Mouse (Mus musculus) ovary, postnatal 10 days (tissue): Measurements from ENCODE around the gene Tnfsfm13.
"Not testable (repeated sequence)": the region's sequence is repeated elsewhere in the genome, so short reads cannot be mapped to it uniquely, and the experiment has no call there.

Experiments used
- DNase-seq: peaks from one replicate; pipeline ENCODE4 v3.0.0; 2022; ENCODE audit warnings: low spot score

The Tnfsfm13 gene

DNA sequence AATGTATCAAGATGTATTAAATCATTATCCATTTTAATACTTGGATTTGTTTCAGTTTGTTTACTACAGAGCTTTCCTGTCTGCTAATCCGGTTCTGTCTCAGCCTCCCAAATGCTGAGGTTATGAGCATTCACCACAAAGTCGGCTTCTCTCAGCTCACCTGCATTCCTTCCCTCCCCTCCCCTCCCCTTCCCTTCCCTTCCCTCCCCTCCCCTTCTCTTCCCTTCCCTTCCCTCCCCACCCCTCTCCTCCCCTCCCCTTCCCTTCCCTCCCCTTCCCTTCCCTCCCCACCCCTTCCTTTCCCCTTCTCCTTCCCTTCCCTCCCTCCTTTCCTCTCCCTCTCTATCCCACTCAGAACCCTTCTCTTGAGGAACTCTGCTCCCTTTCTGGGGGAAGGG, 8.7 kb upstream of the Tnfsfm13 start:
- no peak for DNase-seq

DNA sequence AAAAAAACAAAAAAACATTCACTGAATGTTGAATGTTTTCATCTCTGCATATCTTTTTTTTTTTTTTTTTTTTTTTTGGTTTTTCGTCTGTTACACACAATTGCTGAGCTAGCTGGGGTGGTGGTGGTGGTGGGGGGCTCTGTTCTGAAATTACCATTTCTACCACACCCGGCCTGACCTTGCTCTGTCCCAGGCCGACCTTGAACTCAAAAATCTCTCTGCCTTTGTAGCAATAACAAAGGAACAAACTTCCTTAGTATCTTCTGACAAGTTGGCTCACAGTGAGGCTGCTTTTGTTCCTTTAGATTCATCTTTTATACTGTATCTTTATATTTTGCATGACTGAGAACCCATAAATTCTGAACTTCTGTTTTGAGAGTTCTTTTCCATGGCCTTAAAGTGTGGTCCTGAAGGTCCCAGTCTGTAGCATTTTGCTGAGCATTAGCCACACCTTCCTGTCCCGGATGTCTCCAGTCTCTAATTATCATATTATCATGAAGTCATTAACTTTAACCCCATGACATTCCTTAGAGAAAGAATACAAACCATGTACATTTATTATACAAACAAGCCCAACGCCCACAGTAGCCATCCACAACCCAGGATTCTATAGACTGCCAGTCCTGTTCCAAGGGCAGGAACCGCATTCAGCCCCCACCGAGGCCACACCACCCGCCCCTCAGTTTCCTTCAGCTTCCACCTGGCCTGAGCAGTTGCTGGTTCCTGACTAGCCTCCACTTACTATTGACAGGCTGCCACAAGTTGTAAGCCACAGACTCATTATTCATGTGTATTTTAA, 8.1 kb upstream of the Tnfsfm13 start:
- DNase-seq: no peak

DNA sequence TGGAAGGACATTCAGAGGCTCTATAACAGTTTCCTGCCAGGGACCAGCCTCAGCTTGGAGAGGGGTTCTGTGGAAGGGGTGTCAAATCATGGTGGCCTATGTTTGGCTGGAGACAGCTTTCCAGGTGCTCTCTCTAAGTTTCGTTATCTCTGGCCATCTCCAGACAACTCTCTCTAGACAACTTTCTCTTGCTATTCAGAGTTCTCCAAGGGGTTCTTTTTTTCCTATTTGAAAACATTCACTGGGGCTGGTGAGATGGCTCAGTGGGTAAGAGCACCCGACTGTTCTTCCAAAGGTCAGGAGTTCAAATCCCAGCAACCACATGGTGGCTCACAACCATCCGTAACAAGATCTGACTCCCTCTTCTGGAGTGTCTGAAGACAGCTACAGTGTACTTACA, 7.5 kb upstream of the Tnfsfm13 start:
- DNase-seq: not testable (repeated sequence)

DNA sequence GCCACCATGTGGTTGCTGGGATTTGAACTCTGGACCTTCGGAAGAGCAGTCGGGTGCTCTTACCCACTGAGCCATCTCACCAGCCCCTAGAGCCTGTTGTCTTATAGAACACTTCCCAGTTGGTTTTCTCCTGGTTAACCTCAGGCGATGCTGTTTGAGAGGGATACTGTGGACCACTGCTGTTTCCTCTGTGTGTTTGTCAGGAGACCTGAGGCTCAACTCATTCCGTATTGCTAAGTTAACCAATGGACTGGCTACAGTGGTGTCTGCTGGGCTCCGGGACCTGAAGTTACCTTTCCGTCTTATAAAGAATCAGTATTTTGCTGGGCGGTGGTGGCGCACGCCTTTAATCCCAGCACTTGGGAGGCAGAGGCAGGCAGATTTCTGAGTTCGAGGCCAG, 7.0 kb upstream of the Tnfsfm13 start:
- not testable (repeated sequence) for DNase-seq

DNA sequence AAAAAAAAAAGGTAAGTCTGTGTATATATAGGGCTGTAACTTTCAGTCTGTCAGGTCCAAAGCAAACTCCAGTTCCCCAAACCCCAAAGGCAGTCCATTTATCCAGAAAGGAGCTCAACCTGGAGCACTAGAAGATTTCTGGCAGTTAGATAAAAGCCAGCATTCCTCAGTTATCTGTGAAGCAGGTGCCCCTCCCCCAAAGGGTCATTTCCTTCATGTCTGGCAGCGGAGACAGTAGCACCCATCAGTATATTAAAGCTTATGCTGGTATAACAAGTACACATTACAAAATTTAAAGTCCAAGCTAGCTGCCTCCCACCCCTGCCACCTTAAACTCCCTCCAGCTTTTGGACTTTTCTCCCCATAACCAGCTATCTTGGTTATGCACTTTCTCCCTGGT, 3.7 kb upstream of the Tnfsfm13 start:
- no peak for DNase-seq

DNA sequence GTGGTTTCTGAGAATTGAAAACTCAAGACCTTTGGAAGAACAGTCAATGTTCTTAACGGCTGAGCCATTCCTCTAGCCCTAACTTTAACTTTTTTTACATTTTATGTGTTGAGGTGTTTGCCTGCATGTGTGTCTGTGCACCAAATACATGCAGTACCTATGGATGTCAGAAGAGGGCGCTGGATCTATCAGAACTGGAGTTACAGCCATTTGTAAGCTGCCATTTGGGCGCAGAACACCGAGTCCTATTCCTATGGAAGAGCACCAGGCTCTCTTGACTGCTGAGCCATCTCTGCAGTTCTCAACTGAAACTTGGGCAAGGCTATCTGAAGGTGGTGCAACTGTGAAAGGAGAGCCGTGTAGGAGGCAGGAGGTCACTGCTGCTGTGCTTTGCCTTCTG, 2.7 kb upstream of the Tnfsfm13 start:
- no peak for DNase-seq

DNA sequence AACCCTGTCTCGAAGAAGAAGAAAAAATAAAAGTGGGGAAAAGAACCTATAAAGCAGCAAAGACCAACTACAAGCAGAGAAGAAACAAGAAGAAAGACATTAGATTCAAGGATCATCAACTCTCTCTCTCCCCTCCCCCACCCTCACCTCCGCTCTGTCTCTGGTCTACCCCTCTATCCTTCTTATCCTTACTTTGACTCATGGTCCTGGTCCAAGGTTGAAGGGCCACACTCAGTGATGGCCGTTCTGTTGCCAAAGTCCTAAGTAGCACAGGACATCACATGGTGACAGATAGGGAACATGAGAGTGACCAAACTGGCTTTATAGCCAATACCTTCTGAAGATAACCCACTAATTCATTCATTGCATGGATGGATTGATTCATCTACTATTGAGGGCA, 1.5 kb upstream of the Tnfsfm13 start:
- no peak for DNase-seq

DNA sequence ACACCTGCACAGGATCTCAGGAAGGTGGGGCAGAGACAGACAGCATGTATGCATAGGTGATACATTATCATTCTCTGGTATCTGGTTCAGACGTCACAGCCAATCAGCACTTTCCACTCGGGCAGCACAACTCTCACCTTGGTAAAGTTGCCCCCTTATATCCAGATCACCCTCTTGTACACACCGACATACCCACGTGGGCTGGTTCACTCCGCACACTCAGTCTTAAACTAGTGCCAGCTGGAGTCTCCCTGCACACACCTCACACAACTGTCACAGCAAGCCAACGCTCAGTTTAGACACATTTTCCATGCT, 895 bp downstream of the Tnfsfm13 start:
- DNase-seq: no peak

DNA sequence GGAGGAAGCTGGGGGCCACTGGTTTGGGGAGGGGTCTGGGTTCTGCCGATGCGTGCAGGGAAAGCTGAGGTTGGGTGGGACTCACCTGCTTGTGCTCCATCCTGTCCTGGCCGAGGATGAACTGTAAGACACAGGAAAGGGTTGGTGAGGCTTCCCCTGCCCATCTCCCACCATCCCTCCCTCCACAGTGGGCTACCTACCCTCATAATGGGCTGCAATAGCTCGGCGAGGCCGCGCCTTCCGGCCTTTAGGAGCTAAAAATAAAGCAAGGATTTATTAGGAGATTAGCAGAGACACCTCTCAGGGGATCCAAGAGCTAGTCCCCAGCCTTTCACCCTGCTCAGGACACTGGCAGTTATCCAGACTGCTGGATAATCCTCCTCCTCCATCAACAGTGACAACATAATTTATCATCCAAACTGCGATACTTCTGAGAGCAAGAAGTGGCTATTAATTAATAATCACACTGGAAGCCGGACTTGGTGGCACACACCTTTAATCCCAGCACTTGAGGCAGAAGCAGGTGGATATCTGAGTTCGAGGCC, 2.4 kb downstream of the Tnfsfm13 start:
- DNase-seq: no peak

DNA sequence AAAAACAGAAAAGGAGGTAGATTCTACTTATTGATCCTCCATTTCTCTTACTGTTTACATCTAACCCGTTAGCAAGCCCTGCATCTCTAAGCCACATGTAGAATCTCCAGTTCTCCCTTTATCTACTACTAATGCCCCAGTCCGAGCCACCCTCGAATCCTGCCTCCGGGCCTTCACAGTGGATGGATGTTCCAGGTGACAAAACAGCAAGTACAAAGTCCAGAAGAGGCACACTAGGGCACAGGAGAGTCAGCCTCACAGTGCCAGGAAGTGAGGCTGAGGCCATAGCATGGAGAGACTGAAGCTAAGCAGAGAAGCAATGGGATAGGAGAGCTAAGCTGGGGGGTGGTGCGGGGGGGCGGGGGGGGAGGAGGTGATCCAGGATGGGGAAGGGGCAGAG, 3.0 kb downstream of the Tnfsfm13 start:
- DNase-seq: no peak

DNA sequence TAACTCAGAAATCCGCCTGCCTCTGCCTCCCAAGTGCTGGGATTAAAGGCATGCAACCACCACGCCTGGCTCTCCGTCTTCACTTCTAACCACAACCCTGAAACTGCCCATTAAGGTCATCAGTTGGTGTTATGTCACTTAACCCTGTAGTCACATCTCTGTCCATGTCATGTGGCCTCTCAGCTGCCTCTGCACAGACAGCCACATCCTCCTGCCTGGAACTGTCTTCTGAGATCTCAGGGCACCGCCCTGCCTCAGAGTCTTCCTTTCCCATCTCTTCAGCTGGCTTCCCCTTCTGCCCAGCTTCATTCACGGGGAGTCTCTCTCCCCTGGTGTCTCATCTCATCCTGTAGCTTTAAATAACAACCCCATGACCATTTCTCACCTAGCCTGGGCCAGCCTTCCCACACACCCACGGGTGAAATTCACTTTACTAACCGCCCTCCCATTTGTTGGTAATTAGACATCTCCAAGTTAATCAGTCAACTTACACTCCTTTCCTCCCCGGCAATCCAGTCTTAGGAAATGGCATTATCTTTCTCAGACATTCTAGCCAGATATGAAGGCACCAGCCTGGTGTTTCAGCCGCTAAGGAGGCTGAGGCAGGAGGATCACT, 3.6 kb downstream of the Tnfsfm13 start:
- DNase-seq: no peak

DNA sequence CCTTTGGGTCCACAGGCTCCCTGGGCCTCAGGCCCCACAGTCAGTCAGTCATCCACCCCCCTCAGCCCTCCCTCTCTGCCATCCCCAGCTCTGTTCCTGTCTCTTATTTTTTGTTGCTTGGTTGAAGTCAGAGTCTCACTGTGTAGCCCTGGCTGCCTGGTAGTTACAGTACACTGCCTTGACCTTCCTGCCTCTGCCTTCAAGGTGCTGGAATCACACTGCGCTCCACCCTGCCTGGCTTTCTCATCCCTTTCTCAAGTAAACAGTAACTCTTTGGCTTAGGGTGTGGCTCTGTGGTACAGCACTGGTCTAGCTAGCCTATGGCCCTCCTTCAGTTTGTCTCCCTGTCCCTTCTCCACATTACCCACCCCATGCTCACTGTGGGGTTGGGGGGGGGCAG, 6.0 kb downstream of the Tnfsfm13 start:
- no peak for DNase-seq

DNA sequence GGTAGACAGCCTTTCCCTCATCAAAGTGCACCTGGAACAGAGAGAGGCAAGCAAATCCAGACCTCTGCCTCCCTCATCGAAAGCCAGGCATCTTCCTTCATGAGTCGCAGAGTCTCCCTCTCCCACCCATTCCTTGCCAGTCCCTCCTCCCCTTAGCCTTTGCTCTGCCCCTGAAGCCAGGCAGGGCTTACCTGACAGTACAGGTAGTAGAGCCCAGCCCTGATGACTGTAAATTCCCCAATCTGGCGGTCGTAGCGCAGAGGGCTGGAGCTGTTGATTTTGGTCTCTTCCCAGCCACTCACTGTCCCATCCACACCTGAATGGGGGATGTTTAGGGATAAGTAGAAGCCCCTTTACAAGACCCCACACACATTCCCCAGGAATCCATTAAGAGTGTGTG, 8.8 kb downstream of the Tnfsfm13 start:
- no peak for DNase-seq

DNA sequence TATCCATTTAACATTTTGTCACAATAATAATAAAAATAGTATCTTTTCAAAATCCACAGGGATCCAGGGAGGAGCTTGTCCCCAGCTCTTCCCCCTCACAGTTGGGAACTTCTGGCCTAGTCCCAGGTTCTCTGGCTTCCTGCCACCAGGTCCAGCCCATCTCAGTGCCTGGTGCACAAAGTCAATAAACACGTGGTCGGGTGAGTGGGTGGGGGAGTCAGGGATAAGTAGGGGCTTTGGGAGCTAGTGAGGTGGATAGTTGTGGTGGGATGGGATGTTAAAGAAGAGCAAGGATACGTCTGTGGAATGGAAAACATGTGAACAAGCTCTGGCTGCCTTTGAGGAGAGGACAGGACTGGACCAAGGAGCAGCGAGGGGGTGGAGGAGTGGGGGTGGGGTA, 9.5 kb downstream of the Tnfsfm13 start:
- DNase-seq: no peak

DNA sequence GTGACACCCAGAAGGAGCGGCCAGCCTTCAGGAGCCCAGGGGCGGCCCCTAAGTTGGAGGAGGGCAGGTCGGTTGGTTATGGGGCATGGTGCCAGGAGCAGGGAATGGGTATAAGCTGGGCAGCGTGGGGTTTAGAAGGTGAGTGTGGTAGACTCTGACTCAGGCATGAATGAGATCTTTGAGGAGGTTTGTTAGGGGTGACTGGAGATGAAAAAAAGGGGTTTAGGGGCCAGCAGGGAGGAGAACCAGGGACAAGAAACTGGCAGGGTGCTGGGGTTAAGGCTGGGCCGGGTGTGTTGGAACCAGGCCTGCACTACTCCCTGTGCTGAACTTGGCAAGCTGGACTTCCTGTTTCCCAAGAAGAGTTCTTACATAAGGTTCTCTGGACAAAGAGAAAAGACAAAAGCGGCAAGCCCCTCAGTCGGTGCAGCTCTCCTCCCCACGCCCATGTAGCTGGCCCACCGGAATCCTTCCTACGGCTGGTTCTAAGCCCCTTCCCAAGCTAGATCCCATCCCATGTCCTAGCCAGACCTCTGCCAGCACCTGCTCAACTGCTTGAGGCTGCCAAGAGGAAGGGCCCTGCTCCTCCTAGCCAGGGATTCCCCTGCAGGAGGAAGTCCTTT, 10.3 kb downstream of the Tnfsfm13 start, which contains the start of gene Tnfsf13:
TSS of gene Tnfsf13 (minus strand) at position 259 of the 623 bp plus-strand sequence.
- no peak for DNase-seq

DNA sequence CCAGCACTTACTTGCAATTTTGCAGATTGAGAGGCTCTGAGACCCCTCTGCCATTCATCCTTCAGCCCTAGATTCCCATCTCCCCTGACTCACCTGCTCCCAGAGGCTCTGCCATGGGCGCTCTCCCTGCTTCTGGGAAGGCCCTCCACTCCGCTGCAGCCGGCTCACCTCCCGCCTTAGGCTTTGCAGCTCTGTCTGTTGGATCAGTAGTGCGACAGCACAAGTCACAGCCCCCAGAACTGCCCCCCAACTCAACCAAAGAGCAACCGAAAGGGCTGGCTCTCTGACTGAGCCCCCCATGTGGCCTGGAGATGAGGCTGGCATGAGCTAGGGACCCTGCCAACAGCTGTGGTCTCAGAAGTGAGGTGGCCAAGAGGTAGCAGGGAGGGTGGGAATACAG, 11.0 kb downstream of the Tnfsfm13 start:
- no peak for DNase-seq

DNA sequence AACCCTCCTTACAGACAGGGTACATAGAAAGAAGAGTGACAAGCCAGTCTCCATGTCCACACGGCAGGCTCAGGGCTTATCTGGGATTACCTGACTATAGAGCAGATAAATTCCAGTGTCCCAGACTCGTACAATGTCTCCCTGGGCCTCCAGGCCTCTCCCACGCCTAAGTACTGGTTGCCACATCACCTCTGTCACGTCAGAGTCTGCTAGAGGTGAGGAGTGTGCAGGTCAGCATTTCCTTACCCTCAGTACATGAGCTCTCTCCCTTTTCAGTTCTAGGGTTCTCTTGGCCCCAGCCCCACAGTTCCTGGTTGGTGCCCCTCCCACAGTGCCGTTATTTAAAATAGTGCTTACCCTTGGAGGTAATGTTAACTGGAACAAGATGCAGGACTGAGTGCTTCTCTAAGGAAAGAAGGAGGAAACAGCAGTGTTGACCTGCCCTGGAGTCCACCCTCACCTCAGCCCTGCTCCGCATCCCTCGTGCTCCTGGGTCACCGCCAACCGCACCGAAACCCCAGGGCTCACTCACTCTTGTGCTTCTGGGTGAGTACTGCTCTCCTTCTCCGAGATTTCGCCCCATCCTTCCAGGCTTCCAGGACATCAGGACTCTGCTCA, 11.7 kb downstream of the Tnfsfm13 start:
- no peak for DNase-seq

DNA sequence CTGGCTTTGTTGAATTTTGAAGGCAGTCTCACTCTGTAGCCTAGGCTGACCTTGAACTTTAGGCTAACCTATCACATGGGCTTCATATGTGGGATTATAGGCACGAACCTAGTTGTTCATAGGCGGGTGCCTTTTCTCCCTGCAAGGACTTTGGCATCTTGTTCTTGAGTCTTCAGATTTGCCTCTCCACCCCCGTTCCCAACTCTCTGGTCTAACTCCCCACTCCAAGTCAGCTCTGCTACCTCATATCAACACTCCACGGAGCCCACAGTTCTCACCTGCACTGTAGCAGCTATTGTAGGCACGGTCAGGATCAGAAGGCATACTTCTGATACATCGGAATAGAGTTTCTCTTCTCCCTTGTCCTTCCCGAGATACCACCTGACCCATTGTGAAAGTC, 12.3 kb downstream of the Tnfsfm13 start:
- DNase-seq: no peak

DNA sequence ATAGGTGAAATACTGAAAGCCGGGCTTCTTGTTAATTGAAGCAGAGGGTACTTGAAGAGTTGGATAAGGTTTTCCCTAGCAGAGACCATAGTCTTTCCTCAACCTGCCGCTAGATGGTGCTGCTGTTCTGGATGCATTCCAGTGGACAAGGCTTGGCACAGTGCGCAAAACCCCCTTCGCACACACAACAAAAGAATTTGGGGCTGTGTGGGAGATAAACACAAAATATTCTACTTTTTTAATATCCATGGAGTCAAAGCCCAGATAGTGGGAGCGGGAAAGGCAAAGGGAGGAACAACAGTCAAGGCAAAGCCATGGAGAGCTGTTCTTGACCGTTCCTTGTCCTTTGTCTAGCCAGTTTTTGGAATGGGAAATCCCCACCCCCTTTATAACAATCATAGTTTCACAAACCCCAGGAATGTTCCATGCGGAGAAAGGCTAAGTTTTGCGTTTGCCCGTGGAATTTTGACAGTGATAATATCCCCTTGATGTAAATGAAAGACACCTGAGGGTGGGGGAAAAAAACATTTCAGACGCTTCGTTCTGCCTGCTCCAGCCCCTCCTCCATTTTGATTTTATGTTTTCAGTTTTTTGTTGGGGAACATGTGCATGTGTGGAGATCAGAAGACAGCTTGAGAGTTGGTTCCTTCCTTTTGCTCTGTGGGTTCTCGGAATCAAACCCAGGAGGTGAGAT, 12.9 kb downstream of the Tnfsfm13 start:
- peak; percentile 93 for DNase-seq

DNA sequence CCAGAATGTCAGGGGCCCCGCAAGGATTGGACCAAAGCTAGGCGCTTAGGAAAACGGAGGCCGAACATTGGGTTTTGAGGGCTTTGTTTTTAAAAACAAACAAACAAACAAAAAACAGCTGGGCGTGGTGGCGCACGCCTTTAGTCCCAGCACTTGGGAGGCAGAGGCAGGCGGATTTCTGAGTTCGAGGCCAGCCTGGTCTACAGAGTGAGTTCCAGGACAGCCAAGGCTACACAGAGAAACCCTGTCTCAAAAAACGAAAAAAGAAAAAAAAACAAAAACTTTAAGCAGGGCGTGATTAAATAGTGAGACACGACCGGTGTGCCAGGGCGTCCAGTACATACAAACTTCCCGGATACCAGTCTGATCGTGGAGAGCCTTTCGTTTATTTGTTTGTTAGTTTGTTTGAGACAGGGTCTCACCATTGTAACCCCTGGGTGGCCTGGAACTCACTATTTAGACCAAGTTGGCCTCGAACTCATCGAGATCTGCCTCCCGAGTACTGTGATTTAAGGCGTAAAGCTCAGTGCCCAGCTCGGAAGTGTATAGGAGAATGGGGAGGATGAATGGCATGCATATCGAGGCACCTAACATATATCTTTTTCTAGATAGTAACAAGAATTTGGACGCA, 13.6 kb downstream of the Tnfsfm13 start:
- DNase-seq: no peak

DNA sequence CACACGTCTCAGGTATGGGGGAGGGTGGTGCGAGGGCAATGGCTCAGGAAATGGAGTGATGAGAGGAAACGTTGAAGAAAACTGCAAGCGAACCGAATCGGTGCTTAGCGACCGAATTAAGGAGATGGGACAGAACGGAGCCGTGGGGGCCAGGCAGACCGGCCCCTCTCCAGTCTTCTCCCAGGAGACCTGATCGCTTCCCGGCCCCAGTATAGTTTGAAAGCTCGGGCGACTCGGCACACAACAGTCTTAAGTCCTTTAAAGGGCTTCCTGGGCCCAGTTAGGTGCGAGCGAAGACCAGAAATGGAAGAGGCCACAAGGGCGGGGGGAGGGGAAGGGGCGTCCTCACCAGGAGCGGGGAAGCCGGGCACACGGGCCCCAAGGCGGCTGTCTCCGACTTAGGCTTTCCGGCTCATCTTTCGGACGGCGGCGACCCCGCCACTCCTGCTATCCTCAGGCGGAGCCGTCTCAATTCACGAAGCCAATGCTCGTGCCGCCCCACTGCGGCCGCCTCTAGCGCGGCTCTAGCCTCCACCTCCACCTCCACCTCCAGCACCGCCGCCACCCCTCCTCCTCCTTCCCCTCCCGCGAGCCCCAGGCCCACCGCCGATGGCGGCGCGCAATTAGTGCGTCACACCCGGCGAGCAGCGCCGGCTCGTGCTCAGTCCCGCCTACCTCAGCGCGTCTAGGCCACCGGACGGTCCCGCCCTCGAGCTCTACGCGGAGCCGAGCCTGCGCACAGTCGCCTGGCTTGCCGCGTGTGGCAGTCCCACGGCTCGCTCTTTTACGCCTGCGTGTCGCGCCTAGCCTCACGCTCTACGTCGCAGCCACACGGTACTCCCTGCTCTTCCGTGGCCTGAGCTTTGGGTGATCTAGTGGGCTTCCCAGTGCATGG, 14.3 kb downstream of the Tnfsfm13 start, which contains the start of gene Senp3:
TSS of gene Senp3 (minus strand) at position 771 of the 895 bp plus-strand sequence.
- DNase-seq: peak; percentile 92
